Mouse (Mus musculus): Measurements from ENCODE around the gene Colca2. TPM values are rescaled to one million over a fixed set of nuclear protein-coding genes. Genes with fewer than 3 reads are reported as not detected.

Gene Colca2
- polyA plus RNA-seq (2015; fragmentation: Nextera tagmentation; extraction: Ambion mirVana), result 1.00 and 1.2 TPM in 2 replicates

DNA sequence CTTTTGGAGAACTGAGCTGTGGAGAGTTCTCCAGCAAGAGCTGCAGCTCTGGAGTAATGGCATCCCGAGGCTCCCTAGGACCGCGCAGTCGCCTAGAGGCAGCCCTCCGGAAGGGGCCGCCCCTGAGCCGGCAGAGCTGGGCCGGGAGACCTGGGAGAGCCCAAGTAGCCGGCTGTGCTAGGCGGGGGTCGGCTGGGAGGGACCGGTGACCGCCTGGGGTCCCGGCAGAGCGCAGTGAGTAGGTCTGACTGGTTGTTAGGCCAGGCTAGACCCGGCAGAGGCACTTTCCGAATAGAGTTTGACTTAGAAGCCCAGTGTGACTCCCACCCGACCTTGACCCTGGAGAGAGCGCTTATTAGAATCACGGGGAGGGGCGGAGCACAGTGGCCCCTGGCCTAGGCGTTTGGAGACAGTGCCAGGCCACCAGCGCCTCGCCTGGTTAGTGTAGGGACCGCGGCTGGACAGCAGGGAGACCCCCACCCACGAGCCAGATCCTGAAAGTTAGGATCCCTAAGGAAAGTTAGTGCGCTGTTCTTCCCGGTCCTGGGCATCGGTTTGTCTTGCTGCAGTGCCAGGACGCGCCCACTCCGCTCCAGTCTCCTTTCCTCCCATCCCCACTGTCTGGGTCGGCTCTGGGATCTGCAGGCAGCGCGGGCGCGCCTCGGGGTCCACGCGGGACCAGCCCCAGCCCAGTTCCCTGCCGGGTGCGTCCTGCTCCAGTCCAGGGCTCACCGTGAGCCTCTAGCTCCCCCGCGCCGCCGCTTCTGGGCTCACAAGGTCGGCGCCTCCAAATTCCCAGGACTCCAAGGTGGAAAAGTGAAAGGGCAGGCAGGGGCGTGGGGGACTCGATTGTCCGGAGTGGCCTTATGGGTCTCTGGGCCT lies at the start of gene Colca2:
TSS of gene Colca2 (minus strand) at position 70 of the 882 bp plus-strand sequence.
- Histone ChIP-seq H3K9ac (peak within 1 kb of the TSS; percentile 58), H3K27ac (no peak within 1 kb of the TSS), H3K9me3 (no peaks in the 10 kb centered on the region), H3K36me3 (no peaks in the 10 kb centered on the region), H3K4me1 (replicated peaks) (peaks cover 17% of the 10 kb centered on the region), H3K27me3 (peaks cover 48% of the 10 kb centered on the region), H3K4me3 (peak within 1 kb of the TSS; percentile 43), H3K4me2 (peak within 1 kb of the TSS; percentile 65)
- under 1% methylated on average over 53 of the region's 53 CpGs for whole genome bisulfite sequencing
- peak; percentile 97 for ATAC-seq (ENCODE audit: low FRiP score)

DNA sequence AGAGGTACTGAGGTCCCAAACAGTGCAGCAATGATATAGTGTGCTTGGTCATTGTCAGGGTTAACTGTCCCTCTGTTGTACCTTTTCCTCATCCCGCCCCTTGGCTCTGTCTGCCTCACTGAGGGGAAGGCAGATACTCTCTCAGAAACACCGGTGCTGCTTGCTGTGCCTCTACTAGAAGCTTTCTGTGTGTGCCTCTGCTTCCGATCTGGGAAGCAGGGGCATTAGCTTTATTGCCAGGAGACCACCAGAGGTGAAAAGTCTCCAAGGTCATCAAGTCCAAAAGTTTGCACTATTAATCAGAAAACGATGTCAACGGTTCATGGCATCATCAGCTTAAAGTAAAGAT lies 49.2 kb upstream of the Colca2 start:
- H3K27me3 ChIP-seq, result no peaks in the 10 kb centered on the region
- H3K4me1 ChIP-seq (replicated peaks), result no peaks in the 10 kb centered on the region
- H3K9ac ChIP-seq, result no peak overlapping the region
- no peak overlapping the region for H3K4me2 ChIP-seq
- H3K36me3 ChIP-seq, result no peaks in the 10 kb centered on the region
- no peaks in the 10 kb centered on the region for H3K9me3 ChIP-seq
- WGBS, result 93% methylated on average over 5 of the region's 5 CpGs
- no peak overlapping the region for H3K4me3 ChIP-seq
- no peak for ATAC-seq (ENCODE audit: low FRiP score)
- H3K27ac ChIP-seq, result no peak overlapping the region

DNA sequence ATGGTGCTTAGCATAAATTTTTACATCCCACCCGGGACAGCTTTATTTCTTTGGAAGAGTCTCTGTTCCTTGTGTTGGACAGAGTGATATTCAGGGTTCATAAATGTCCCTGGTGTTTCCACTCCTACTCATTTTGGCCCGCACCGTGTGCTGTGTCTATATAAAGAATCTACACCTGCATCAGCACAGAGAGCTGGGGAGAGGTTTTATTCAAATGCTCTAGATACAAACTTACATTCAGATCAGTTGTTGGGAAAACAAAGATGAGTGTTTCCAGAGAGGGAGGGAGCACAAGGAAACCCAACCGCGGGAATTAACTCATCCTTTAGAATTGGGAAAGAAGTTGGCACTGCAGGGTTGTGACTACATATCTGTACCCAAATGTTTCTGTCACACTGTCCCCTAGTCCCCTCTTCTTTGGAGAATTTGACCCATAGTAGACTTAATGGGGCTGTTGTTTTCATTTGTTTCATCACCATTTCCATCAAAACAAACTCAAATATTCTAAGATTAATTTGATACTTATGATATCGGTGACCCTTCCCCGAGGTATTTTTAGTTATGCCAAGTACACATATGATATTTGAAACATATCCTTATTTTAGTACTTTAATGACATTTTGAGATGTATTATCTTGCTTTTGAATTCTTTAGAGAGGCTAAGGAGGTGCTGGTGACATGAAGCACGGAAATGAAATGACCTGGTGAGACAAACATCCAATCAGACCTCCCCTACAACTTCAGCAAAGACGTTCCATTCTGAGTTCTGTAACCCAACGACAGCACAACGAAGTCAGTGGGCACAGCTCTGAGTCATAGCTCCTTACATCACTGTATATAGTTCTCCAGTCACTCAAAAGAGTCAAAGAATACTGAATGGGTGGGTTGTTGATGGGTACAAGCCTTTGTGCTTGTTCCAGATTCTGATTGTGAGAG lies 48.5 kb upstream of the Colca2 start:
- 92% methylated on average over 11 of the region's 11 CpGs for WGBS
- Histone ChIP-seq H3K27ac (no peak overlapping the region), H3K4me1 (replicated peaks) (no peaks in the 10 kb centered on the region), H3K4me3 (no peak overlapping the region), H3K4me2 (no peak overlapping the region), H3K27me3 (no peaks in the 10 kb centered on the region), H3K9me3 (no peaks in the 10 kb centered on the region), H3K9ac (no peak overlapping the region), H3K36me3 (no peaks in the 10 kb centered on the region)
- ATAC-seq (ENCODE audit: low FRiP score), result no peak

DNA sequence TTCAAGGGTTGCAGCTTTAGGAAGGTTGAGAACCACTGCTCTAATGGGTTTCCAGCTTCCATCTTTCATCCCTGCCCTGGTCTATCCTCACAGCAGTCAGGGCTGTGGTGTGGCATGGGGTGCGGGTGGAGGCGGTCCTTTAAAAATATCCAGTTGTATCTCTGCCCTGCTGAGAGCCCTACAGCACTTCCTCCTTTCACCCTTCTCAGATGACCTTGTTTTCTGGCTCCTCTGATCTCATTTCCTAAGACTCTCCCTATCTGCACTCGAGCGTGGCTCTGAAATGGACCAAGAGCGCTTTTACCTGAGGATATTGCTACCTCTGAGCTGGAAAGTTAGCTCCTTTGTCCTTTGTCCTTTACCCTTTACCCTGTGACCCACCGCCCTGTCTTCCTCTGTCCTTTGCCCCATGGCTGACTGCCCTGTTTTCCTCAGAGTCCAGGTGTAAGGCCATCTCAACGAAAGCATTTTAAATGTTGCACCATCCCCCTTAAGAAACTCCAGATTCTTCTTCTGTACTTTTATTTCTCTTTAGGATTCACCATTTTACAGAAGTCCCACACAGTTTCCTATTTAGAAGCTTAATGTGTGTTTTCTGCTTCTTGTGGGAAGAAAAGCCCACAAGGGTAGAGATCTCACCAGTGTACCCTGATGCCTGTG lies 46.2 kb upstream of the Colca2 start:
- H3K9ac ChIP-seq, result no peak overlapping the region
- H3K27ac ChIP-seq, result no peak overlapping the region
- no peaks in the 10 kb centered on the region for H3K36me3 ChIP-seq
- no peaks in the 10 kb centered on the region for H3K27me3 ChIP-seq
- no peaks in the 10 kb centered on the region for H3K4me1 ChIP-seq (replicated peaks)
- no peak overlapping the region for H3K4me3 ChIP-seq
- H3K9me3 ChIP-seq, result no peaks in the 10 kb centered on the region
- no peak overlapping the region for H3K4me2 ChIP-seq
- 86% methylated on average over 7 of the region's 7 CpGs for WGBS
- ATAC-seq (ENCODE audit: low FRiP score), result no peak

- Histone ChIP-seq H3K36me3 (no peaks in the 10 kb centered on the region), H3K9me3 (no peaks in the 10 kb centered on the region), H3K9ac (no peak overlapping the region), H3K4me3 (no peak overlapping the region), H3K27me3 (no peaks in the 10 kb centered on the region), H3K27ac (no peak overlapping the region), H3K4me1 (replicated peaks) (no peaks in the 10 kb centered on the region), H3K4me2 (no peak overlapping the region)
- no peak for ATAC-seq (ENCODE audit: low FRiP score)
- 82% methylated on average over 1 of the region's 1 CpGs for WGBS
These were observed 41.7 kb upstream of the Colca2 start for GRCm38 (mm10) chr9:51320096-51320495.

- no peak for ATAC-seq (ENCODE audit: low FRiP score)
- Histone ChIP-seq H3K4me1 (replicated peaks) (no peaks in the 10 kb centered on the region), H3K9me3 (no peaks in the 10 kb centered on the region), H3K4me3 (no peak overlapping the region), H3K4me2 (no peak overlapping the region), H3K27ac (no peak overlapping the region), H3K9ac (no peak overlapping the region), H3K36me3 (no peaks in the 10 kb centered on the region), H3K27me3 (no peaks in the 10 kb centered on the region)
- 83% methylated on average over 4 of the region's 4 CpGs for WGBS
These were observed 39.9 kb upstream of the Colca2 start for GRCm38 (mm10) chr9:51318246-51318645.

GRCm38 (mm10) chr9:51317322-51317721 lies 39.0 kb upstream of the Colca2 start:
- no peak overlapping the region for H3K4me3 ChIP-seq
- ATAC-seq (ENCODE audit: low FRiP score), result no peak
- no peaks in the 10 kb centered on the region for H3K9me3 ChIP-seq
- H3K4me1 ChIP-seq (replicated peaks), result no peaks in the 10 kb centered on the region
- no peaks in the 10 kb centered on the region for H3K27me3 ChIP-seq
- no peak overlapping the region for H3K27ac ChIP-seq
- no peak overlapping the region for H3K9ac ChIP-seq
- H3K4me2 ChIP-seq, result no peak overlapping the region
- 90% methylated on average over 4 of the region's 4 CpGs for whole genome bisulfite sequencing
- no peaks in the 10 kb centered on the region for H3K36me3 ChIP-seq

- H3K27me3 ChIP-seq, result no peaks in the 10 kb centered on the region
- H3K27ac ChIP-seq, result no peak overlapping the region
- ATAC-seq (ENCODE audit: low FRiP score), result no peak
- H3K4me3 ChIP-seq, result no peak overlapping the region
- H3K9me3 ChIP-seq, result no peaks in the 10 kb centered on the region
- no peaks in the 10 kb centered on the region for H3K36me3 ChIP-seq
- H3K4me2 ChIP-seq, result no peak overlapping the region
- WGBS, result 83% methylated on average over 6 of the region's 6 CpGs
- H3K9ac ChIP-seq, result no peak overlapping the region
- H3K4me1 ChIP-seq (replicated peaks), result no peaks in the 10 kb centered on the region
These were observed 37.2 kb upstream of the Colca2 start for GRCm38 (mm10) chr9:51315402-51316063.

GRCm38 (mm10) chr9:51312554-51313317 lies 34.4 kb upstream of the Colca2 start:
- ATAC-seq (ENCODE audit: low FRiP score), result no peak
- no peak overlapping the region for H3K27ac ChIP-seq
- H3K9ac ChIP-seq, result 0 out of 2 replicates have a peak overlapping the region, but pooled peaks have one; percentile 20
- no peaks in the 10 kb centered on the region for H3K36me3 ChIP-seq
- H3K4me3 ChIP-seq, result no peak overlapping the region
- no peaks in the 10 kb centered on the region for H3K4me1 ChIP-seq (replicated peaks)
- H3K9me3 ChIP-seq, result no peaks in the 10 kb centered on the region
- 60% methylated on average over 18 of the region's 18 CpGs for WGBS
- H3K4me2 ChIP-seq, result no peak overlapping the region
- no peaks in the 10 kb centered on the region for H3K27me3 ChIP-seq

GRCm38 (mm10) chr9:51310515-51310914 lies 32.1 kb upstream of the Colca2 start:
- no peaks in the 10 kb centered on the region for H3K4me1 ChIP-seq (replicated peaks)
- no peak overlapping the region for H3K27ac ChIP-seq
- no peak overlapping the region for H3K4me3 ChIP-seq
- ATAC-seq (ENCODE audit: low FRiP score), result no peak
- H3K4me2 ChIP-seq, result no peak overlapping the region
- 89% methylated on average over 7 of the region's 7 CpGs for WGBS
- H3K27me3 ChIP-seq, result no peaks in the 10 kb centered on the region
- no peak overlapping the region for H3K9ac ChIP-seq
- H3K9me3 ChIP-seq, result no peaks in the 10 kb centered on the region
- H3K36me3 ChIP-seq, result no peaks in the 10 kb centered on the region

GRCm38 (mm10) chr9:51306351-51306750 lies 28.0 kb upstream of the Colca2 start:
- no peaks in the 10 kb centered on the region for H3K27me3 ChIP-seq
- 86% methylated on average over 3 of the region's 3 CpGs for WGBS

More at GRCm38 (mm10) chr9:51306351-51306750, 28.0 kb upstream of the Colca2 start:
- H3K27ac ChIP-seq, result no peak overlapping the region
- no peak for ATAC-seq (ENCODE audit: low FRiP score)
- H3K9me3 ChIP-seq, result no peaks in the 10 kb centered on the region
- no peak overlapping the region for H3K4me2 ChIP-seq
- H3K9ac ChIP-seq, result no peak overlapping the region
- H3K4me3 ChIP-seq, result no peak overlapping the region
- H3K36me3 ChIP-seq, result no peaks in the 10 kb centered on the region
- H3K4me1 ChIP-seq (replicated peaks), result no peaks in the 10 kb centered on the region
